Mouse (Mus musculus): ENCODE measurements around the gene AA467197.

DNA sequence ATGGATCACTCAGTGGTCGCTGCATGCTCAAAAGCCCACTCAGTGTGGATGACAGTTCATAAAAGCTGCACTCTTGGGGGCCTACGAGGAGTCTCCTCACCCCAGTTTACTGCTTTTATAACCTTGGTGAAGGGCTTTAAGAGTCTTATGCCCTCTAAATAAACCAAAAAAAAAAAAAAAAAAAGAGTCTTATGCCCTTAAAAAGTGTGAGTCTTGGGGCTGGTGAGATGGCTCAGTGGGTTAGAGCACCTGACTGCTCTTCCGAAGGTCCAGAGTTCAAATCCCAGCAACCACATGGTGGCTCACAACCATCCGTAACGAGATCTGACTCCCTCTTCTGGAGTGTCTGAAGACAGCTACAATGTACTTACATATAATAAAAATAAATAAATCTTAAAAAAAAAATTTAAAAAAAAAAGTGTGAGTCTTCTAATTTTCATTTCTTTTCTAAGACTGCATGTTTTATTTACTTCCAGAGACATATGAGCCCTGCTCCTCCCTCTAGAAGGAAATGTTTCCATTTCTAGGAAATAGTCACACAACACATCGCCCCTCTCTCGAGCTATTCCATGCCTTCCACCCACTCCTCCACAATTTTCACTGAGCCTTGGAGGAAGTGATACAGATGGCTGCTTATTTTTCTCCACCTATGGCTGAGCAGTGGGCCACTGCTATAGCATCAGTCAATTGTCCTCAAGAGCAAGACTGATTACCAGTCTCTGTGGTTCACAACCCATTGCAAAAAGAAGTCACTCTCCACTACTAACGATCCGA is 15.3 kb upstream of the AA467197 start:
- TF ChIP-seq CTCF (IDR thresholded peaks at IDR 0.05; ENCODE audit: insufficient read depth, low read length) (no peak), POLR2A (IDR thresholded peaks at IDR 0.05; ENCODE audit: borderline replicate concordance, extremely low read depth, low read depth, low read length) (no peak)
